Mouse (Mus musculus) splenic B cell, adult 2 months (primary cell): Measurements from ENCODE around the gene Sult2b1.

Experiments used
- DNase-seq: peaks from one replicate; pipeline ENCODE4 v3.0.0-alpha.2; 2011; ENCODE audit warnings: low read depth, low spot score
- H3K27me3 ChIP-seq: 2 replicates; pipeline ENCODE4 v1.6.1; 2012; ENCODE audit warnings: mild to moderate bottlenecking, low read length, moderate library complexity, mixed read lengths; ENCODE audit not compliant: control insufficient read depth, poor library complexity, insufficient read depth, severe bottlenecking
- H3K36me3 ChIP-seq: 2 replicates; pipeline ENCODE4 v1.6.1; 2012; ENCODE audit warnings: mild to moderate bottlenecking, low read length, moderate library complexity, mixed read lengths; ENCODE audit not compliant: control insufficient read depth, poor library complexity, insufficient read depth, severe bottlenecking

Sult2b1 gene

GRCm38 (mm10) chr7:45770427-45771082, 13.9 kb downstream of the Sult2b1 start:
- H3K27me3 ChIP-seq, result no peaks in the 10 kb centered on the region
- no peak for DNase-seq
- no peaks in the 10 kb centered on the region for H3K36me3 ChIP-seq

GRCm38 (mm10) chr7:45767500-45767899, 17.0 kb downstream of the Sult2b1 start:
- Histone ChIP-seq H3K27me3 (no peaks in the 10 kb centered on the region), H3K36me3 (no peaks in the 10 kb centered on the region)
- no peak for DNase-seq

GRCm38 (mm10) chr7:45766764-45767163, 17.7 kb downstream of the Sult2b1 start:
- no peak for DNase-seq
- no peaks in the 10 kb centered on the region for H3K27me3 ChIP-seq
- no peaks in the 10 kb centered on the region for H3K36me3 ChIP-seq

- no peak for DNase-seq
- no peaks in the 10 kb centered on the region for H3K36me3 ChIP-seq
- no peaks in the 10 kb centered on the region for H3K27me3 ChIP-seq
Measured at GRCm38 (mm10) chr7:45765995-45766394, 18.5 kb downstream of the Sult2b1 start.

GRCm38 (mm10) chr7:45760151-45760550, 24.3 kb downstream of the Sult2b1 start:
- Histone ChIP-seq H3K36me3 (no peaks in the 10 kb centered on the region), H3K27me3 (no peaks in the 10 kb centered on the region)
- DNase-seq, result no peak

- Histone ChIP-seq H3K36me3 (no peaks in the 10 kb centered on the region), H3K27me3 (no peaks in the 10 kb centered on the region)
- no peak for DNase-seq
Measured at GRCm38 (mm10) chr7:45759400-45759799, 25.1 kb downstream of the Sult2b1 start.

- DNase-seq, result no peak
- Histone ChIP-seq H3K36me3 (no peaks in the 10 kb centered on the region), H3K27me3 (no peaks in the 10 kb centered on the region)
Measured at GRCm38 (mm10) chr7:45755703-45756102, 28.8 kb downstream of the Sult2b1 start.

- no peaks in the 10 kb centered on the region for H3K36me3 ChIP-seq
- no peaks in the 10 kb centered on the region for H3K27me3 ChIP-seq
- DNase-seq, result no peak
Measured at GRCm38 (mm10) chr7:45750162-45750561, 34.3 kb downstream of the Sult2b1 start.

- no peaks in the 10 kb centered on the region for H3K36me3 ChIP-seq
- DNase-seq, result no peak
- H3K27me3 ChIP-seq, result no peaks in the 10 kb centered on the region
Measured at GRCm38 (mm10) chr7:45749401-45749800, 35.1 kb downstream of the Sult2b1 start.

- H3K27me3 ChIP-seq, result no peaks in the 10 kb centered on the region
Measured at GRCm38 (mm10) chr7:45748110-45748509, 36.4 kb downstream of the Sult2b1 start.

GRCm38 (mm10) chr7:45747450-45747849, 37.0 kb downstream of the Sult2b1 start:
- Histone ChIP-seq H3K36me3 (no peaks in the 10 kb centered on the region), H3K27me3 (no peaks in the 10 kb centered on the region)
- DNase-seq, result no peak

More at GRCm38 (mm10) chr7:45748110-45748509, 36.4 kb downstream of the Sult2b1 start:
- DNase-seq, result no peak
- H3K36me3 ChIP-seq, result no peaks in the 10 kb centered on the region

GRCm38 (mm10) chr7:45746518-45746917, 38.0 kb downstream of the Sult2b1 start:
- Histone ChIP-seq H3K27me3 (no peaks in the 10 kb centered on the region), H3K36me3 (no peaks in the 10 kb centered on the region)
- peak; percentile 43 for DNase-seq

- Histone ChIP-seq H3K36me3 (no peaks in the 10 kb centered on the region), H3K27me3 (no peaks in the 10 kb centered on the region)
- peak; percentile 79 for DNase-seq
Measured at GRCm38 (mm10) chr7:45744387-45744786, 40.1 kb downstream of the Sult2b1 start.

- peak; percentile 70 for DNase-seq
- Histone ChIP-seq H3K27me3 (no peaks in the 10 kb centered on the region), H3K36me3 (no peaks in the 10 kb centered on the region)
Measured at GRCm38 (mm10) chr7:45742338-45742737, 42.1 kb downstream of the Sult2b1 start.

- no peaks in the 10 kb centered on the region for H3K36me3 ChIP-seq
- DNase-seq, result peak; percentile 80
- no peaks in the 10 kb centered on the region for H3K27me3 ChIP-seq
Measured at GRCm38 (mm10) chr7:45741777-45742176, 42.7 kb downstream of the Sult2b1 start.

- peak; percentile 45 for DNase-seq
- Histone ChIP-seq H3K27me3 (no peaks in the 10 kb centered on the region), H3K36me3 (no peaks in the 10 kb centered on the region)
Measured at GRCm38 (mm10) chr7:45741308-45741707, 43.2 kb downstream of the Sult2b1 start.
